Mouse (Mus musculus) midbrain, embryonic 10.5 days (tissue): Measurements from ENCODE around the gene F830045P16Rik. TPM values are rescaled to one million over a fixed set of nuclear protein-coding genes. Genes with fewer than 3 reads are reported as not detected.

Experiments used
- DNase-seq: peaks from one replicate; pipeline ENCODE4 v3.0.0-alpha.2; 2017; ENCODE audit warnings: low spot score
- H3K27ac ChIP-seq: fragments of 300-500 bp; sonication (generic); replicated peaks from 2 replicates; pipeline ENCODE4 v1.5.1; 2016; ENCODE audit warnings: mild to moderate bottlenecking
- H3K27me3 ChIP-seq: fragments of 300-500 bp; sonication (generic); 2 replicates; pipeline ENCODE4 v1.6.1; 2016; ENCODE audit warnings: low read depth, mild to moderate bottlenecking; ENCODE audit not compliant: poor library complexity, severe bottlenecking
- H3K36me3 ChIP-seq: fragments of 300-500 bp; sonication (generic); 2 replicates; pipeline ENCODE4 v1.6.1; 2016; ENCODE audit warnings: mild to moderate bottlenecking, moderate library complexity
- H3K4me1 ChIP-seq: fragments of 300-500 bp; sonication (generic); 2 replicates; pipeline ENCODE4 v1.6.1; 2016
- H3K4me3 ChIP-seq: fragments of 300-500 bp; sonication (generic); 2 replicates; pipeline ENCODE4 v1.5.1; 2016; ENCODE audit warnings: mild to moderate bottlenecking, moderate library complexity
- H3K9me3 ChIP-seq: fragments of 300-500 bp; sonication (generic); replicated peaks from 2 replicates; pipeline ENCODE4 v1.6.1; 2016; ENCODE audit warnings: mild to moderate bottlenecking
- WGBS: fragments of 180-500 bp; shearing (Covaris S2); methylation state at CpG from one replicate; pipeline ENCODE4 v1.1.7; 2016; 5-methylcytosine and 5-hydroxymethylcytosine counted together
- polyA plus RNA-seq: library from polyadenylated mRNA; unstranded; fragments of >200 nt; fragmentation: Nextera tagmentation; extraction: Ambion mirVana; gene quantifications from 2 replicates; pipeline ENCODE4 v1.2.1, GENCODE M21; 2016

Gene F830045P16Rik
- polyA plus RNA-seq, 1 experiment from 2014 or later = not detected

GRCm38 (mm10) chr2:129539175-129539574 lies 2.8 kb upstream of the F830045P16Rik start:
- no peaks in the 10 kb centered on the region for H3K36me3 ChIP-seq
- H3K27me3 ChIP-seq = peaks cover 5% of the 10 kb centered on the region; the same call in 1 of the 2 replicates
- H3K27ac ChIP-seq = no peak overlapping the region
- no peak for DNase-seq
- peaks cover 36% of the 10 kb centered on the region for H3K4me1 ChIP-seq
- no peak overlapping the region for H3K4me3 ChIP-seq
- H3K9me3 ChIP-seq = no peaks in the 10 kb centered on the region
- WGBS = 71% methylated on average over 4 of the region's 4 CpGs

- Histone ChIP-seq H3K36me3 (no peaks in the 10 kb centered on the region), H3K27ac (peak overlapping the region; percentile 69; the same call in 1 of the 2 replicates), H3K9me3 (no peaks in the 10 kb centered on the region), H3K4me1 (peaks cover 34% of the 10 kb centered on the region), H3K27me3 (peaks cover 5% of the 10 kb centered on the region; the same call in 1 of the 2 replicates), H3K4me3 (no peak overlapping the region)
- 84% methylated on average over 4 of the region's 4 CpGs for WGBS
- no peak for DNase-seq
Measured at GRCm38 (mm10) chr2:129537926-129538325, 1.5 kb upstream of the F830045P16Rik start.

- Histone ChIP-seq H3K27me3 (peaks cover 5% of the 10 kb centered on the region; the same call in 1 of the 2 replicates), H3K27ac (peak overlapping the region; percentile 69), H3K4me3 (no peak overlapping the region), H3K36me3 (no peaks in the 10 kb centered on the region), H3K4me1 (peaks cover 34% of the 10 kb centered on the region), H3K9me3 (no peaks in the 10 kb centered on the region)
- DNase-seq = no peak
- WGBS = 18% methylated on average over 7 of the region's 7 CpGs
Measured at GRCm38 (mm10) chr2:129537360-129537759, 958 bp upstream of the F830045P16Rik start.

- Histone ChIP-seq H3K4me3 (no peak overlapping the region), H3K9me3 (no peaks in the 10 kb centered on the region), H3K4me1 (peaks cover 34% of the 10 kb centered on the region), H3K27me3 (peaks cover 5% of the 10 kb centered on the region; the same call in 1 of the 2 replicates), H3K36me3 (no peaks in the 10 kb centered on the region), H3K27ac (peak overlapping the region; percentile 69)
- 83% methylated on average over 1 of the region's 1 CpGs for WGBS
- DNase-seq = no peak
Measured at GRCm38 (mm10) chr2:129536926-129537325, 524 bp upstream of the F830045P16Rik start.

GRCm38 (mm10) chr2:129534886-129535591 lies 1.4 kb downstream of the F830045P16Rik start:
- peaks cover 5% of the 10 kb centered on the region; the same call in 1 of the 2 replicates for H3K27me3 ChIP-seq
- DNase-seq = no peak
- peaks cover 37% of the 10 kb centered on the region for H3K4me1 ChIP-seq
- no peaks in the 10 kb centered on the region for H3K9me3 ChIP-seq
- H3K4me3 ChIP-seq = no peak overlapping the region
- no peaks in the 10 kb centered on the region for H3K36me3 ChIP-seq
- peak overlapping the region; percentile 38; the same call in 1 of the 2 replicates for H3K27ac ChIP-seq
- WGBS = 39% methylated on average over 5 of the region's 5 CpGs

GRCm38 (mm10) chr2:129531890-129532289 lies 4.5 kb downstream of the F830045P16Rik start:
- no peak overlapping the region for H3K4me3 ChIP-seq
- peaks cover 17% of the 10 kb centered on the region; the same call in 1 of the 2 replicates for H3K27me3 ChIP-seq
- H3K9me3 ChIP-seq = no peaks in the 10 kb centered on the region
- peaks cover 37% of the 10 kb centered on the region for H3K4me1 ChIP-seq
- H3K36me3 ChIP-seq = no peaks in the 10 kb centered on the region
- no peak overlapping the region for H3K27ac ChIP-seq
- 77% methylated on average over 2 of the region's 2 CpGs for WGBS
- DNase-seq = no peak

GRCm38 (mm10) chr2:129531102-129531501 lies 5.3 kb downstream of the F830045P16Rik start:
- Histone ChIP-seq H3K9me3 (no peaks in the 10 kb centered on the region), H3K4me1 (peaks cover 29% of the 10 kb centered on the region), H3K27me3 (peaks cover 17% of the 10 kb centered on the region; the same call in 1 of the 2 replicates), H3K36me3 (no peaks in the 10 kb centered on the region), H3K4me3 (no peak overlapping the region), H3K27ac (no peak overlapping the region)
- no peak for DNase-seq

- WGBS = 50% methylated on average over 14 of the region's 14 CpGs
- H3K9me3 ChIP-seq = 0 out of 2 replicates have a peak, but pooled peaks cover 2% of the 10 kb centered on the region
- H3K4me1 ChIP-seq = peaks cover 16% of the 10 kb centered on the region
- H3K27ac ChIP-seq = peak overlapping the region; percentile 58
- H3K27me3 ChIP-seq = peaks cover 12% of the 10 kb centered on the region; the same call in 1 of the 2 replicates
- H3K4me3 ChIP-seq = no peak overlapping the region
- no peak for DNase-seq
- no peaks in the 10 kb centered on the region for H3K36me3 ChIP-seq
Measured at GRCm38 (mm10) chr2:129529297-129530209, 6.8 kb downstream of the F830045P16Rik start.

- no peak for DNase-seq
- WGBS = 82% methylated on average over 4 of the region's 4 CpGs
- 0 out of 2 replicates have a peak, but pooled peaks cover 2% of the 10 kb centered on the region for H3K9me3 ChIP-seq
Measured at GRCm38 (mm10) chr2:129527916-129528315, 8.5 kb downstream of the F830045P16Rik start.

GRCm38 (mm10) chr2:129526322-129526721 lies 10.1 kb downstream of the F830045P16Rik start:
- WGBS = 90% methylated on average over 4 of the region's 4 CpGs
- Histone ChIP-seq H3K4me3 (no peak overlapping the region), H3K4me1 (peaks cover 16% of the 10 kb centered on the region), H3K36me3 (no peaks in the 10 kb centered on the region), H3K27ac (no peak overlapping the region), H3K27me3 (peaks cover 12% of the 10 kb centered on the region; the same call in 1 of the 2 replicates), H3K9me3 (0 out of 2 replicates have a peak, but pooled peaks cover 2% of the 10 kb centered on the region)
- DNase-seq = no peak

More at GRCm38 (mm10) chr2:129527916-129528315, 8.5 kb downstream of the F830045P16Rik start:
- Histone ChIP-seq H3K4me1 (peaks cover 16% of the 10 kb centered on the region), H3K27ac (no peak overlapping the region; the same call in 1 of the 2 replicates), H3K36me3 (no peaks in the 10 kb centered on the region), H3K4me3 (no peak overlapping the region), H3K27me3 (peaks cover 12% of the 10 kb centered on the region; the same call in 1 of the 2 replicates)

GRCm38 (mm10) chr2:129525644-129526043 lies 10.8 kb downstream of the F830045P16Rik start:
- Histone ChIP-seq H3K4me3 (no peak overlapping the region), H3K9me3 (0 out of 2 replicates have a peak, but pooled peaks cover 2% of the 10 kb centered on the region), H3K4me1 (peaks cover 16% of the 10 kb centered on the region), H3K27me3 (peaks cover 12% of the 10 kb centered on the region; the same call in 1 of the 2 replicates), H3K36me3 (no peaks in the 10 kb centered on the region), H3K27ac (no peak overlapping the region)
- no peak for DNase-seq

GRCm38 (mm10) chr2:129518526-129518925 lies 17.9 kb downstream of the F830045P16Rik start:
- Histone ChIP-seq H3K27ac (no peak overlapping the region), H3K27me3 (no peaks in the 10 kb centered on the region), H3K4me1 (peaks cover 20% of the 10 kb centered on the region), H3K36me3 (no peaks in the 10 kb centered on the region), H3K9me3 (no peaks in the 10 kb centered on the region), H3K4me3 (no peak overlapping the region)
- 73% methylated on average over 3 of the region's 3 CpGs for WGBS
- DNase-seq = no peak
